Mouse (Mus musculus) midbrain, postnatal 0 days (tissue): Measurements from ENCODE around the gene Gpr18. TPM values are rescaled to one million over a fixed set of nuclear protein-coding genes. Genes with fewer than 3 reads are reported as not detected.

Experiments
- ATAC-seq: fragments of 200-750 bp; cut with Nextera tagmentation; 2 replicates; pipeline ENCODE4 v1.8.0; 2017; ENCODE audit warnings: moderate number of reproducible peaks, mild to moderate bottlenecking, moderate TSS enrichment, moderate library complexity; ENCODE audit not compliant: low FRiP score
- DNase-seq: peaks from one replicate; pipeline ENCODE4 v3.0.0-alpha.2; 2015; ENCODE audit warnings: low spot score
- H3K27ac ChIP-seq: fragments of 300-500 bp; sonication (generic); 2 replicates; pipeline ENCODE4 v1.5.1; 2014; ENCODE audit warnings: low read depth, mild to moderate bottlenecking, low read length, mixed read lengths
- H3K27me3 ChIP-seq: fragments of 300-500 bp; sonication (generic); 2 replicates; pipeline ENCODE4 v1.6.1; 2014; ENCODE audit warnings: low read length, control low read depth, mixed read lengths; ENCODE audit not compliant: insufficient read depth
- H3K36me3 ChIP-seq: fragments of 300-500 bp; sonication (generic); 2 replicates; pipeline ENCODE4 v1.6.1; 2014; ENCODE audit warnings: low read length, control low read depth, mixed read lengths; ENCODE audit not compliant: insufficient read depth
- H3K4me1 ChIP-seq: fragments of 300-500 bp; sonication (generic); 2 replicates; pipeline ENCODE4 v1.6.1; 2014; ENCODE audit warnings: mild to moderate bottlenecking, control low read depth, antibody characterized with exemption, low read length, mixed read lengths; ENCODE audit not compliant: insufficient read depth
- H3K4me2 ChIP-seq: fragments of 300-500 bp; sonication (generic); 2 replicates; pipeline ENCODE4 v1.6.1; 2014; ENCODE audit warnings: low read depth, mild to moderate bottlenecking, low read length, mixed read lengths; ENCODE audit not compliant: poor library complexity, severe bottlenecking
- H3K4me3 ChIP-seq: fragments of 300-500 bp; sonication (generic); 2 replicates; pipeline ENCODE4 v1.5.1; 2014; ENCODE audit warnings: low read depth, mild to moderate bottlenecking, low read length, moderate library complexity
- H3K9ac ChIP-seq: fragments of 300-500 bp; sonication (generic); replicated peaks from 2 replicates; pipeline ENCODE4 v1.6.1; 2014; ENCODE audit warnings: mild to moderate bottlenecking, low read length, moderate library complexity, mixed read lengths; ENCODE audit not compliant: poor library complexity, severe bottlenecking
- H3K9me3 ChIP-seq: fragments of 300-500 bp; sonication (generic); 2 replicates; pipeline ENCODE4 v1.6.1; 2016; ENCODE audit warnings: low read length, control low read depth
- CTCF ChIP-seq: IDR thresholded peaks from 2 replicates; pipeline ENCODE4 v1.5.1; 2016; ENCODE audit warnings: antibody characterized with exemption, mild to moderate bottlenecking
- WGBS: fragments of 180-500 bp; shearing (Covaris S2); extraction: QIAGEN DNeasy Blood & Tissue Kit; methylation state at CpG from one replicate; pipeline ENCODE4 v1.1.7; 2014; 5-methylcytosine and 5-hydroxymethylcytosine counted together
- polyA plus RNA-seq: library from polyadenylated mRNA; unstranded; fragments of >200 nt; fragmentation: Nextera tagmentation; extraction: Ambion mirVana; gene quantifications from 2 replicates; pipeline ENCODE4 v1.2.1, GENCODE M21; 2015
- total RNA-seq: library from RNA; depleted of rRNA; stranded (reverse); fragments of >200 nt; gene quantifications from 2 replicates; pipeline ENCODE4 v1.2.3, GENCODE M21; 2014; rRNA removed

The Gpr18 gene
- total RNA-seq = not detected in 2 replicates
- polyA plus RNA-seq = 0.10 and 0.11 TPM in 2 replicates

DNA sequence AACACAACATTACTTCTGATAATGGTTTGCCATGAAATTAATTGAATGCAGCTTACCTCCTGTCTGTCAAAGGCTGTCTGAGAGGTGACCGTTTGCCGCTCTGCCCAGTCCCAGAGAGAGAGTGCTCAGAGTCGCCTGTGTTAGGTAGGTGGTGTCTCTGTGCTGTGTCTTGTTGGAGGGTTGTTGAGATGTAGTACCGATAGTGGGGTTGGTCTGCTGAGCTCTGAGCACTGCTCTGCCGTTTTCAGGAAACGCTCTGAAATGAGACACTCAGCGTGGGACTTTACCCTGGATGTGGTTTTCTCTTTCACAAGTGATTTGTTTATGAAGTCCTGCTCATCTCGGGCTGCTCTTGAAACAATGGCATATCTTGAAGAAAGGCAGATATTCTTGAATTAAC, at the start of gene Gpr18:
Gpr18 (minus strand) TSS at position 161 of the 400 bp plus-strand sequence.
- H3K27ac ChIP-seq = no peak within 1 kb of the TSS
- H3K4me1 ChIP-seq = no peaks in the 10 kb centered on the region
- H3K27me3 ChIP-seq = no peaks in the 10 kb centered on the region
- peaks cover 13% of the 10 kb centered on the region for H3K36me3 ChIP-seq
- H3K4me3 ChIP-seq = no peak within 1 kb of the TSS
- TF ChIP-seq CTCF = no peak
- no peaks in the 10 kb centered on the region for H3K9me3 ChIP-seq
- no peak within 1 kb of the TSS for H3K4me2 ChIP-seq
- ATAC-seq (no peak), DNase-seq (no peak)
- no peak within 1 kb of the TSS for H3K9ac ChIP-seq
- 81% methylated on average over 8 of the region's 8 CpGs for WGBS

DNA sequence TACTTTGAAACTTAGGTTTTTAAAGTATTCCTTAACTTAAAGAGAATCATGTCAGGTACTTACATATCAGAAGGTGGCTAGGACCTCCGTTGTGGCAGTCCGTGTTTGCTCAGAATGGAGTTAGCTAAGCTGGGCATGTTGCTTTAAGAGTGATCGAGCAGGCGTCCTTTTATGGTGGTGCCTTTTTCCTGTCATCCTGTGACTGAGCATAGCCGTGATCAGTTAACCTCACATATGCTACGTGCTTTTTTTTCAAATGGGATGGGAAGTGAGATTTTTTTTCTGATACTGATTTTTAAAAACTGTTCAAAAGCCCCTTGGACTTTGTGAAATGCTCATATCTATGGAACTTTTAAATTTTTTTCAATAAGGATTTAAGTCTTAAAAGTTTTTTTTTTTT, 49.4 kb upstream of the Gpr18 start, which contains the start of gene Gpr183:
Gpr183 (minus strand) TSS at position 206 of the 400 bp plus-strand sequence.
- ATAC-seq (no peak), DNase-seq (no peak)
- Histone ChIP-seq H3K27ac (no peak within 1 kb of the TSS), H3K9me3 (no peaks in the 10 kb centered on the region), H3K4me3 (no peak within 1 kb of the TSS), H3K4me1 (no peaks in the 10 kb centered on the region), H3K4me2 (no peak within 1 kb of the TSS), H3K36me3 (no peaks in the 10 kb centered on the region), H3K27me3 (no peaks in the 10 kb centered on the region), H3K9ac (no peak within 1 kb of the TSS)
- TF ChIP-seq CTCF = no peak
- 66% methylated on average over 6 of the region's 6 CpGs for WGBS

DNA sequence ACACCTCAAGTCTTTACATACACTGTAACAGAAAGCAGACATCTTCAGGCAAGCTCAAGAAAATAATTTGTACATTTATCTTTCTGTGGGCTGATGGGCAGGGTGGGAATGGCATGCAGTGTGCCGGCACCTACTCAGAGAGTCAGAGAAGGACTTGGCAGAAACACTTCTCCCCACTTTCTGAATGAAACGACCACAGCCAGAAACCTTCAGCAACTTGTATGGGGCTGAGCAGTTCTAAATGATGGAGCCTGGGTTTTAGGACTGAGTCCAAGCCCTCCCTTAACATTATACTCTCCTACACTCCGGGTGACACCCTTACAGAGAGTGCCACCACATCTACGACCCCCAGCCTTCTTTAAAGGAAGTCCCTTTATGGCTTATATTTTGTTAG, 48.4 kb upstream of the Gpr18 start:
- Histone ChIP-seq H3K36me3 (no peaks in the 10 kb centered on the region), H3K9me3 (no peaks in the 10 kb centered on the region), H3K9ac (no peak overlapping the region), H3K4me3 (no peak overlapping the region), H3K4me1 (no peaks in the 10 kb centered on the region), H3K27ac (no peak overlapping the region; the same call in 1 of the 2 replicates), H3K27me3 (no peaks in the 10 kb centered on the region), H3K4me2 (no peak overlapping the region)
- peak; percentile 13 for DNase-seq
- 62% methylated on average over 4 of the region's 4 CpGs for WGBS
- TF ChIP-seq CTCF = no peak
- ATAC-seq = no peak

DNA sequence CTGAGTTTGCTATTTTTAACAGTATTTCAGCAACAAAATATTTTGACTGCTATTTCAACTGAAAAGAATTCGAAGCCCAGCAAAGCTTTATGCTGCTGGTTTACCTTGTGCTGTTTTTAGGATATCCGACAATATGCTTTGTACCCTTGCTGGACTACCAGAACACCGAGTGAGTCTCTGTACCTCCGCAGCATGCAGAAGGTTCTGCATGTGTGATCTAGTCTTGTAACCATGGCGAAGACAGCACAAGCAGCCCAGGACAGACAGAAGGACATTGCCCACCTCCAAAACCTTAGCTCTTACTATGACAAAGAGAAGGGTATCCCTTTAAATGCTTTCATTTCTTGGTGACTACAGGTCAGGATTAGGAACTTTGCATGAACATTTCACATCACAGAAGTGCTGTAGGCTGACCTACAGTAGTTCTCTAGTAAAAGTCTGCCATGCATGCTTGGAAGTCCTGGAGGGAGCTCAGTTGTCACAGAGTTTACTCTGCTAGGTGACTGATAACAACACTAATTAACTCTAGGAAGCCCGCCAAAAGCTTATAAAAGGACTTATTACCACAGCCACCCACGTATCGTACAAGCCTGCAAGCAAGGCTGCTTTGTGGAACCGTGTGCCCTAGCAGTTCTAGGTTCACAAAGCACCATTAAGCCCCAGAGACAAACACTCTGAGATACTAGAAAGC, 47.8 kb upstream of the Gpr18 start:
- H3K27me3 ChIP-seq = no peaks in the 10 kb centered on the region
- no peaks in the 10 kb centered on the region for H3K36me3 ChIP-seq
- no peak overlapping the region; the same call in 1 of the 2 replicates for H3K27ac ChIP-seq
- no peak overlapping the region for H3K4me2 ChIP-seq
- H3K4me3 ChIP-seq = no peak overlapping the region
- TF ChIP-seq CTCF = no peak
- H3K9me3 ChIP-seq = no peaks in the 10 kb centered on the region
- WGBS = 72% methylated on average over 9 of the region's 9 CpGs
- no peak overlapping the region for H3K9ac ChIP-seq
- DNase-seq = peak; percentile 55
- H3K4me1 ChIP-seq = no peaks in the 10 kb centered on the region
- ATAC-seq = no peak

DNA sequence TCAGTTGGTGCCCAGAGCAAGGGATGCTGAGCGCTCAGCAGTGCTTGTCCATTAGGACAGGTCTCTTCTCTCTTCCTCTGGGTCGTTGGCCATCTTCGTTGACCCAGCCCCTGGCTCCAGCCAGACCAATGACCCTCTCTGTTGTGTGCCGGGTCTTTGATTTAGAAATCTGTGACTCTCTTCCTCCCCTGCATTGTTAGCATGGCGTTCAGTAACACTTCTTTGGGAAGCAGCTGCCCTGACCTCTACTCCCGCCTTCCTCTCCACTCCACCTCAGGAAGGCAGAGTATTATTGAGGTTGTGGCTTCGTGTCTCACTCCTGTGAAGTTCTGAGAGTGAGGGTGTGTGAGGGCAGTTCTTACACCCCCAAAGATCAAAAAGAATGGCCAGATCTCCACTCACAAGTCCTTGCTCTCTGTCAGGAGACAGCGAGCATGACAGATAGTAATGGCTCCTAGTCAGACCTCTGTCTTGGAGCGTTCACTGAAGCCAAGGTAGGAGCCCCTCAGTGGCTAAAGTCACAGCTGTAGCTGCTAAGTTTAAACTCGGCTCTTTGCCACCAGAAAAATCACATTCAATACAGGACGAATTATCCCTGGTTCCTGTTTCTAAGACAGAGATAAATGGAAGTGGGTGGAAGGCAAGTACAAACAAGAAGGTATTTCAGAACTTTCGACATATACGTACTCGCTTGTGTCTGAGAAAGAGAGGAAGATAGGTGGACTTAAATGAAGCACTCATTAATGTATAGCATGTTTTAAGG, 46.7 kb upstream of the Gpr18 start:
- ATAC-seq (no peak), DNase-seq (no peak)
- Histone ChIP-seq H3K27ac (no peak overlapping the region), H3K9ac (no peak overlapping the region), H3K27me3 (no peaks in the 10 kb centered on the region), H3K9me3 (no peaks in the 10 kb centered on the region), H3K36me3 (no peaks in the 10 kb centered on the region), H3K4me2 (no peak overlapping the region), H3K4me3 (no peak overlapping the region), H3K4me1 (no peaks in the 10 kb centered on the region)
- TF ChIP-seq CTCF = no peak
- 84% methylated on average over 14 of the region's 14 CpGs for WGBS
